Mouse (Mus musculus) erythroblast, embryonic 14.5 days (primary cell): Measurements from ENCODE around the gene Arpc3. TPM values are rescaled to one million over a fixed set of nuclear protein-coding genes. Genes with fewer than 3 reads are reported as not detected.

Experiments used
- H3K27me3 ChIP-seq: 2 replicates; pipeline ENCODE4 v1.6.1; 2012; ENCODE audit warnings: inconsistent platforms; ENCODE audit not compliant: control insufficient read depth
- H3K36me3 ChIP-seq: 2 replicates; pipeline ENCODE4 v1.6.1; 2012; ENCODE audit warnings: mild to moderate bottlenecking, inconsistent platforms; ENCODE audit not compliant: control insufficient read depth
- H3K4me1 ChIP-seq: 2 replicates; pipeline ENCODE4 v1.6.1; 2012; ENCODE audit warnings: inconsistent platforms; ENCODE audit not compliant: control insufficient read depth
- H3K4me3 ChIP-seq: replicated peaks from 2 replicates; pipeline ENCODE3; 2012; ENCODE audit warnings: moderate library complexity, mild to moderate bottlenecking, inconsistent platforms
- H3K9me3 ChIP-seq: 2 replicates; pipeline ENCODE4 v1.6.1; 2012; ENCODE audit warnings: low read length, inconsistent platforms, mixed read lengths; ENCODE audit not compliant: control insufficient read depth
- GATA1 ChIP-seq: IDR thresholded peaks from 2 replicates; pipeline ENCODE4 v1.6.1; 2012; ENCODE audit warnings: low read length, inconsistent platforms, mixed read lengths
- TAL1 ChIP-seq: IDR thresholded peaks from 3 replicates; pipeline ENCODE4 v1.6.1; 2012; ENCODE audit warnings: low read length, inconsistent platforms, mixed read lengths
- polyA plus RNA-seq: library from polyadenylated mRNA; stranded (reverse); fragments of >175 nt; gene quantifications from 2 replicates; pipeline ENCODE4 v1.2.3, GENCODE M21; 2012

The Arpc3 gene
- polyA plus RNA-seq, 1 experiment: 4.1 TPM

- no peaks in the 10 kb centered on the region for H3K9me3 ChIP-seq
- no peaks in the 10 kb centered on the region for H3K27me3 ChIP-seq
- TF ChIP-seq TAL1 (no peak), GATA1 (no peak)
- H3K4me3 ChIP-seq: no peak overlapping the region
- peaks cover 64% of the 10 kb centered on the region for H3K36me3 ChIP-seq
- peaks cover 22% of the 10 kb centered on the region for H3K4me1 ChIP-seq
These were observed 5.1 kb downstream of the Arpc3 start for GRCm38 (mm10) chr5:122396791-122397190.

- H3K36me3 ChIP-seq: peaks cover 71% of the 10 kb centered on the region
- H3K4me3 ChIP-seq: no peak overlapping the region
These were observed 5.8 kb downstream of the Arpc3 start for GRCm38 (mm10) chr5:122397495-122397894.

DNA sequence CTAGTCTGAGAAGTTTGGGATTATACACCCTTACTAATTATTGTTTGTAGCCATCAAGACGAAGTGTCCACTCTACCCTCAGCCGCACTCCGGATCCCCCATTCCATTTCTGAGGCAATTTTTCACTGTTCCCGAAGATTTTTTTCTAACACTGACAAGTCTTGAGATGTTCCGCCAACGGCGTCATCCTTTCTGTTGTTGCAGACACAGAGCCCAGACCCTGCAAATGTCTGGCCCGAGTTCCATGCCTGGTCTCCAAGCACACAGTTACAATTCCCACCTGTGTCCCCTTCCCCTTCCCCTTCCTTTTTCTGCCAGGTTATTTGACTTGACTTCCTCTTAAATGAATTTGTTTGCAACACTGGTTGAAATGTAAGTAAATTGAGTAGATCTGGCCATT, 8.2 kb downstream of the Arpc3 start:
- Histone ChIP-seq H3K27me3 (no peaks in the 10 kb centered on the region), H3K9me3 (no peaks in the 10 kb centered on the region), H3K36me3 (peaks cover 88% of the 10 kb centered on the region), H3K4me3 (no peak overlapping the region), H3K4me1 (peaks cover 6% of the 10 kb centered on the region)
- TF ChIP-seq TAL1 (no peak), GATA1 (no peak)

More at GRCm38 (mm10) chr5:122397495-122397894, 5.8 kb downstream of the Arpc3 start:
- Histone ChIP-seq H3K27me3 (no peaks in the 10 kb centered on the region), H3K4me1 (peaks cover 18% of the 10 kb centered on the region), H3K9me3 (no peaks in the 10 kb centered on the region)
- TF ChIP-seq GATA1: no peak
- TF ChIP-seq TAL1: no peak

DNA sequence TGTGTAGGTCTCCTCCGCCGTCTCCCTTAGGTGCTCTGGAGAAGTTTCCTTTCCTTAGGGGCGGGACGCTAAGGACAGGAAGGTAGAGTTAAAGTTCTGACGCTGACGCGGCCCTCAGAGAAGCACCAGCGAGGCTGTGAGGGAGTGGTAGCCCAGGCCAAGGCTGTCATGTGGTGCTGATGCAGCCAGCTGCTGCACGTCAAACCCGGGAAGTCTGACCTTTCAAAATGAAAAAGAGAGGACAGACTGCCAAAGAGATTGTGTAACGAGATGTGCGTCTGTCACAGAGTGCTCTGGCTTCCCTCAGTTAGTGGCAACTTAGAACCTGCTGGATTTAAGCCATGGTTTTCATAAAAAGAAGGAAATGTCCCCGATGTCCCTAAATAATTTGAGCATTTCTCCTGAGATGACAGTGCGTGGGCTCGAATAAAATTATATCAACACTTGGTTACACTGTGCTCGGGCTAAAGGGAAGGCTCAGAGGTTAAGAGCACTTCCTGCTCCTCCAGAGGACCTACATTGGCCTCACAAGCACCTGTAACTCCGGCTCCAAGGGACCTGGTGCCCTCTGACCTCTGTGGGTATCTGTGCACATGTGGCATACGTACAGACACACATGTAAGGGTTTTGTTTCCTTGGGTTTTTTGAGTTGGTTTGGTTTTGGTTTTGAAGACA, 9.1 kb downstream of the Arpc3 start:
- H3K36me3 ChIP-seq: peaks cover 90% of the 10 kb centered on the region
- no peak overlapping the region for H3K4me3 ChIP-seq
- H3K27me3 ChIP-seq: no peaks in the 10 kb centered on the region
- TF ChIP-seq GATA1 (no peak), TAL1 (no peak)
- H3K4me1 ChIP-seq: peaks cover 2% of the 10 kb centered on the region
- H3K9me3 ChIP-seq: no peaks in the 10 kb centered on the region

DNA sequence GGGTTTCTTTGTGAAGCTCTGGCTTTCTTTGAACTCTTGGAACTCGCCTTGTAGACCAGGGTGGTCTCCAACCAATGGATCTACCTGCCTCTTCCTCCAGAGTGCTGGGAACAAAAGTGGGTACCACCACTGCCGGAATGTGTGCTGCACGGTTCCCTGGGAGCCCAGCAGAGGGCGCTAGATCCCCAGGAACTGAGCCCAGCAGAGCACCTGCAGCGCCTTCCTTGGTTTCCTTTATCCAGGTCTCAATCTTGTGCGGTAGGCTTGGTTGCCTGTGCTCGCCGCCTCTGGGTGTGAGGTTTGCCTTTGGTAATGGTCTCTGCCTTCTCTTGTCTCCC, 9.6 kb downstream of the Arpc3 start:
- TF ChIP-seq GATA1 (no peak), TAL1 (no peak)
- H3K4me3 ChIP-seq: no peak overlapping the region
- H3K4me1 ChIP-seq: peaks cover 2% of the 10 kb centered on the region
- no peaks in the 10 kb centered on the region for H3K27me3 ChIP-seq
- peaks cover 95% of the 10 kb centered on the region for H3K36me3 ChIP-seq
- no peaks in the 10 kb centered on the region for H3K9me3 ChIP-seq

GRCm38 (mm10) chr5:122402160-122402559, 10.5 kb downstream of the Arpc3 start:
- Histone ChIP-seq H3K9me3 (peaks cover 3% of the 10 kb centered on the region; the same call in 1 of the 2 replicates), H3K36me3 (peaks cover 96% of the 10 kb centered on the region), H3K4me3 (no peak overlapping the region), H3K27me3 (no peaks in the 10 kb centered on the region), H3K4me1 (no peaks in the 10 kb centered on the region; the same call in 1 of the 2 replicates)
- TF ChIP-seq TAL1: no peak
- no peak for TF ChIP-seq GATA1

DNA sequence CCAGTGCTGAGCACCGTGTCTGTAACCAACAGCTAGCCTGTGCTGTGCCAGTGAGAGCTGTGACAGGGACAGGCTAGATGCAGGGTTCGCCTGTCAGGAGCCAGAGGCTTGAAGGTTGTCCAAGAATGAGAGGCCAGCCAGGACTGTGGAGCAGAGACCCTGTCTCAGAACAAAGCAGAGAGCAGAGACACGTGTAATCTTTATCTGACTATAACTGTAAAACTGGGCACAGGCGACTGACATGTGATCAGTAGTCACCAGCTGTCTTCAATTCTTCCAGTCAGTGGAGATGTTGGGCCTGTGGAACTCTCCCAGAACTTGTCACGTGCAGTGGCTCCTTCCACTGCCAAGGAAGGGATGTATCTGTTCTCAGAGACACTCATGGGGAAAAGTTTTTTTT, 11.1 kb downstream of the Arpc3 start:
- Histone ChIP-seq H3K4me3 (no peak overlapping the region), H3K27me3 (no peaks in the 10 kb centered on the region), H3K4me1 (no peaks in the 10 kb centered on the region; the same call in 1 of the 2 replicates), H3K36me3 (peaks cover 96% of the 10 kb centered on the region), H3K9me3 (peaks cover 3% of the 10 kb centered on the region; the same call in 1 of the 2 replicates)
- no peak for TF ChIP-seq GATA1
- TF ChIP-seq TAL1: no peak

DNA sequence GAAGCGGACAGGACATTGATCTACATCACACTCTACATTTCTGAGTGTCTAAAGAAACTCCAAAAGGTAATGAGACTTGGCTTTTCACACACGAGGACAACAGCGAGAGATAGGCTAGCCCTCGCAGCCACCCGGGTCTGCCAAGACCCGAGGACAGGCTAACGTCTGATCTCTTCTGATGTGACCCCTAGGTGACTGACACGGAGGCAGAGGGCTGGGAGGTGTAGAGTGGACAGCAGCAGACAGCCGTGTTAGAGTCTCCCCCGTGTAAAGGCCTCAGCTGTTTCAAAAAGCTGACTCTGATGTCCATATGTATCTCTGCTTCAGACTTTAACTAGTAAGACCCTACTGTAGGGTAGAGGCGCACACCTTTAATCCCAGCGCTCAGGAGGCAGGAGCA, 11.7 kb downstream of the Arpc3 start:
- TF ChIP-seq GATA1: no peak
- peaks cover 91% of the 10 kb centered on the region for H3K36me3 ChIP-seq
- no peak overlapping the region for H3K4me3 ChIP-seq
- H3K9me3 ChIP-seq: peaks cover 3% of the 10 kb centered on the region; the same call in 1 of the 2 replicates
- no peaks in the 10 kb centered on the region for H3K27me3 ChIP-seq
- H3K4me1 ChIP-seq: no peaks in the 10 kb centered on the region

DNA sequence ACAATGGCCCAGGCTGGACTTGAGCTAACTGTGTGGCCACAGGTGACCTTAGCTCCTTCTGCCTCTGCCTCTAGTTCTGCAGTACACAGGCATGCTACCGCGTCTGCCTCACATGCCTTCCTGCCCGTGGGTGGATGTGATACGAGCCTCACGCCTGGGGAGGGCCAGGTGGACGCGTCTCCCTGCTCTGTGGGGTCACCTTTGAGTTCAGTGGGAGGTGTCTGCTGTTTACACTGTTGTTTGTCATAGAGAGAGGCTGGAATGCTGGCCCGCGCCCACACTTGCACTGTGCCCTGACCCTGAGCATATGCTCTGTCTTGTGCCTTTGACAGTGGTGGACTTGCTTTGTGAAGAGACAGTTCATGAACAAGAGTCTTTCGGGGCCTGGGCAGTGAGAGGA, 13.9 kb downstream of the Arpc3 start:
- no peak for TF ChIP-seq GATA1
- TF ChIP-seq TAL1: no peak
- Histone ChIP-seq H3K36me3 (peaks cover 82% of the 10 kb centered on the region), H3K4me3 (no peak overlapping the region), H3K9me3 (peaks cover 7% of the 10 kb centered on the region), H3K4me1 (peaks cover 2% of the 10 kb centered on the region), H3K27me3 (no peaks in the 10 kb centered on the region)
